Mouse (Mus musculus) bone marrow macrophage, adult 2 months (primary cell): ENCODE results near the gene Polr3k. TPM values are rescaled to one million over a fixed set of nuclear protein-coding genes. Genes with fewer than 3 reads are reported as not detected.

Experiments used
- H3K27ac ChIP-seq: 2 replicates; pipeline ENCODE4 v1.5.1; 2012; ENCODE audit warnings: low read depth, low read length; ENCODE audit not compliant: insufficient read depth
- H3K4me1 ChIP-seq: 2 replicates; pipeline ENCODE4 v1.6.1; 2012; ENCODE audit warnings: low read length; ENCODE audit not compliant: control insufficient read depth, insufficient read depth
- H3K4me3 ChIP-seq: 2 replicates; pipeline ENCODE4 v1.5.1; 2012; ENCODE audit warnings: mild to moderate bottlenecking, low read length, moderate library complexity; ENCODE audit not compliant: insufficient read depth
- CTCF ChIP-seq: IDR thresholded peaks from 2 replicates; pipeline ENCODE4 v1.5.1; 2012; ENCODE audit warnings: low read depth, mild to moderate bottlenecking, low read length, moderate library complexity
- POLR2A ChIP-seq: IDR thresholded peaks from 2 replicates; pipeline ENCODE4 v1.6.1; 2012; ENCODE audit warnings: mild to moderate bottlenecking, low read depth, low read length, borderline replicate concordance
- polyA plus RNA-seq: library from polyadenylated mRNA; stranded (reverse); fragments of >200 nt; gene quantifications from 2 replicates; pipeline ENCODE4 v1.2.4, GENCODE M21; 2012; ENCODE audit not compliant: missing spikeins, insufficient read depth, insufficient read length

Gene Polr3k
- polyA plus RNA-seq: 15.7 and 16.6 TPM in 2 replicates

DNA sequence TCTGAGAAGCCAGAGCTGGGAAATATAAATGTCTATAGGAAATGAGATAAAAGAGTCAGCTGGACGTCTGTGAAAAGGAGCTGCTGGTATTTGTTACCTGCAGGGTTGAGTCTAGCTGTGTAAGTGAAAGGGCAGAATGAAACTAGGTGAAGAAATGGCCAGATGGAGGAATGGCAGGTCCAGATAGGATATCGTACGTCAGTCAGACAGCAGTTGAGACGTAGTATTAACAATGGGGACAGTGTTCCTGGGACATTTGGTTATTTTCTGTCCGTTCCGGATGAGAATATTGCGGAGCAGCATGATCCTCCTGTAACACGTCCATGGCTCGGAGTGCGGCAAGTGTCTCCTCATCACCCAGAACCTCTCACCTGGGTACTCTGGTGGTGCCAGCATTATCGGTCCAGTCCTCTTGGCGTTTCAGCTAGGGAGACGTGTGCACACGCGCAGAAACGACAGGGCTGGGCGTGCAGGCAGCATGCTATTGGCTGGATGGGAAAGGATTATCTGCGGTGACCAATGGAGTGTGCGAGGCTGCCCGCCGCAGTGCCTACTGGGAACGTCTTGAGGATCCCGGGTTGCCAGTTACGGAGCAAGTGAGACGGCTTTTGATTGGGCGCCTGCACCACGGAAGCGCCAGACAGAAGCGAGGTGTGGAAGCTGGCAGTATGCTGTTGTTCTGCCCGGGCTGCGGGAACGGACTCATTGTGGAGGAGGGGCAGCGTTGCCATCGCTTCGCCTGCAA, at the start of gene Polr3k:
Polr3k (plus strand) TSS at position 547 of the 745 bp plus-strand sequence.
- peaks cover 4% of the 10 kb centered on the region; the same call in 1 of the 2 replicates for H3K4me1 ChIP-seq
- H3K27ac ChIP-seq: peak within 1 kb of the TSS; percentile 43; the same call in 1 of the 2 replicates
- TF ChIP-seq POLR2A (peak; percentile 83; the same call in 1 of the 2 replicates), CTCF (no peak)
- peak within 1 kb of the TSS; percentile 83 for H3K4me3 ChIP-seq

DNA sequence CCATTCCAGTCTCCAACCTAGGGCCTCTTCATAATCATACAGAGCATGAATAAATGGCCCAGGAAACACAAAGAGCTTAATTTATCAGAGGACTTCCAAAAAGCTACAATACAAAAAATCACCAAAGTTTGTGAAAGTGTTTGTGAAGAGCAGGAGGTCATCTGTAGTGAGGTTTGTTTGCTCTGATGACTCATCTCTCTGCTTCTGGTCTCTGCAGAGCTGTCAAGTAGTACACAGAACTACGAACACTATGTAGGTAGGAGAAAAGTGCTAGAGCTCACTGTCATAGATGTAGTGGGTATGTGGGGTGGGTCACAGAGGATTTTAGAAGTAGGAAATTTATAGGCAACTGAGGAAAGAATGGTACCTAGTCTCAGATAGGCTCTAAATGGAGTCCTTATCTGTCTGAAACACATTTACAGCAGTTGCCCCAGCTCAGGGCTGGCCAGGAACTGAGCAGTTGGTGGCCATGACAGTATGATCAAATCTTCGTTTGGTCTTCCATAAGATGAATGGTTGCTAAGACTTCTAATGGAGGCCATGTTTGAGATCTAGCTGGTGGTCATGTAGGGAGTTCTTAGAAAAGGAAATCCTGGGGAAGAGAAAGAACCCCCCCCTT, 35.0 kb upstream of the Polr3k start:
- no peak overlapping the region for H3K27ac ChIP-seq
- H3K4me1 ChIP-seq: no peaks in the 10 kb centered on the region
- no peak overlapping the region for H3K4me3 ChIP-seq
- no peak for TF ChIP-seq POLR2A
- TF ChIP-seq CTCF: no peak

DNA sequence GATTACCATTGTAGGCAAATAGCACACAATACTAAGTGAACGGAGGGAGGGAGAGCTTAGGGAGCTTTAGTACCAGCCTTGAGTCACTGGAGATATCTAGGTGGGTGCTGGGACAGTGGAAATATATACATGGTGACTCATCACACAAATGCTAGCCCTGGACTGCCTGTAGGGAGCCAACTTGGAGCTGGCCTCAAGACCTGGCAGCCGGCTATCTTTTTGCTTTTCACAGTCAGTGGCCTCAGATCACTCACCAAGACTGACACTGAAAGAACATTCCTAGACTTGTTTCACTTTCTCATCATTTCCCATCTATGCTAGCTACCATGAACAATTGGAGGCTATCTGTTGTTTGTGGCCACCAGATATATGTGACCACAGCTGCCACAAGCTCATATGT, 31.4 kb upstream of the Polr3k start:
- H3K4me3 ChIP-seq: no peak overlapping the region
- H3K27ac ChIP-seq: no peak overlapping the region
- TF ChIP-seq POLR2A (no peak), CTCF (no peak)
- peaks cover 3% of the 10 kb centered on the region for H3K4me1 ChIP-seq

DNA sequence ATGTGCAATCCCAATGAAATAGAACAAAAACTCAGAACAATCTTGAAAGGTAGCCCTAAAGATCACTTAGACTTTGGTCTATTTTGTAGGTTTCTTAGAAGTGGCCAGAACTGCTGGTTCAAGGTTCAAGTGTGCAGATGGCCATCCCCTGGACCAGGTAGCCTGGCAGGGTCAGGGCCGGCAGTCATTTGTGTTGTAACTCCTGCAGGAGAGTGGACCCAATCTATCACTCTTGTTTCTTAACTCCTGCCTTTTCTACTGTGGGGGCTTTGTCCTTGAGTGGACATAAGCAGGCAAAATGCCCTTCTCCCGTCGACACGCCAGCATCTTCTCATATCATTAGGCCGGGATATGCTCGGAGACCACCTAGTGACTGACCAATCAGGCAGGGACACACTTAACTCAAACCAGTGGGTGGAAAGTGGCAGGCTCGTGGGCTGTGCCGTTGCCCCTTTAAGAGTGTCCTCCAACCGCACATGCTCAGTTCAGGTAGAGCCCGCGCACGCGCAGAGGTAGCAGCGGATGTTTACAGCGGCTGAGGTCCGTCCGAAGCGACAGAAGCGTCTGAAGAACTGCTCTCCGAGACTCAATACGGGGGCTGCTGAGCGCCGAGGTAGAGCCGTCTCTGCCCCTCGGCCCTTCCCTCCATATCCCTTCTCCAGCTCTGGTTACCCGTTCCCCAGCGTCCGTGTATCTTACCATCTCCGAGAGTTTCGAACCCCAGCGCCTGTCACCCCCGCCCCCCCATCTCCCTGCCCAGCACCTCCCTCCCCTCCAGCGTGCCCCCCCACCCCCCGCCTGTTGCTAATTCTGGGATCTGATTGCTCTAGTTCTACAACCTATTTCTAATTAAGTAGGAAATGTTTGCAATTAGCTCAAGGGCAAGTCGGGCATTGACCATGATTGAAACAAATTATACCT, 26.5 kb upstream of the Polr3k start, which contains the start of gene Pcmtd2:
Pcmtd2 (plus strand) TSS at position 483 of the 921 bp plus-strand sequence.
- Histone ChIP-seq H3K4me3 (peak within 1 kb of the TSS; percentile 81), H3K27ac (no peak within 1 kb of the TSS), H3K4me1 (peaks cover 8% of the 10 kb centered on the region)
- TF ChIP-seq CTCF (no peak), POLR2A (no peak)

DNA sequence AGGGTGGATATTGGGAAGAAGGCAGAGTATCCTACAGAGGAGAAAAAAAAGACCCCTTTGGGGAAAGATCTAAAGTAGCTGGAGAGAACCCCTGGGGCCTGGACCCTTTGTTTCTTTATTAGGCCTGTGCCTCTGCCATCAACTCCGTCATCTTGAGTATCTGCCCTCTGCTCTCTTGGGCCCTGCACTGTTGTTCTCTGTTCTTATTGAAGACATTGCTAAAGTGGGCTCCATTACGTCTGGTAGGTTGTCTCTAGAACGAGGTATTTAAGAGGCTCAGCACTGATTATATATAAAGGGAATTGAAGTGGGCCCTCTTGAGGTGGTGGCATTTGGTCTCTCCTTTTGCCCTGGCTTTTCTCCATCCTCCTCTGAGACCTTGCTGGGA, 25.9 kb upstream of the Polr3k start:
- TF ChIP-seq CTCF: no peak
- no peak for TF ChIP-seq POLR2A
- Histone ChIP-seq H3K4me1 (peaks cover 8% of the 10 kb centered on the region), H3K4me3 (peak overlapping the region; percentile 81), H3K27ac (no peak overlapping the region)

DNA sequence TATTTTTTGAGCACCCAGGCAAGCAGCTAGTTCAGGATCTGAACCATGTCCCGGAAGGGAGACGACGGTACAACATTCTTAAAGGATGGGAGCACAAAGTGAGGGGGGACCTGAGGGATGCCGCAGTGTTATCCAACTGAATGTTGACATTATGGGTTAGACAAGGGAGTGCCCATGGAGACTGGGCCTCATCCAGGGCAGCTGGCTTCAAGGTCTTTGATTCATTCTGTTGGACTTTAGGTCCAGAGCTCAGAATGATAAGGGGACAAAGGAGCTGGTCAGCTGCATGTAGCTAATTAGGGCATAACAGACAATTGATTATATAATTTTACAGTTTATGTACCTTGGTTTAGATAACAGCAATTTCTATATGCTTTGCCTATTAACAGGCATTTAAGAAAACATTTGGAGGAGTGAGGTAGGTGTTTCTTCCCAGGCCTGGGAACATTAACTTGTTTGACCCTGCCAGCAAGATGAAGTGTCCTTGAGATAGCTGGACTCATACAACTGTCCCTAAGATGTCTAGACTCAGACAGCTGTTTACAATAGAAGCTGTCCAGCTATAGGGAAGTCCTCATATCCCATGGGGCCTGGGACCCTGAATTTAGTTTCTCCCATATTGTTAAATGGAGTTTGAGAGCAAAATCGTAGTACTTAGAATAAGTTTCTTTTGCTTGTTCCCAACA, 18.3 kb upstream of the Polr3k start:
- H3K4me3 ChIP-seq: no peak overlapping the region
- no peak overlapping the region for H3K27ac ChIP-seq
- TF ChIP-seq CTCF (no peak), POLR2A (no peak)
- H3K4me1 ChIP-seq: no peaks in the 10 kb centered on the region

DNA sequence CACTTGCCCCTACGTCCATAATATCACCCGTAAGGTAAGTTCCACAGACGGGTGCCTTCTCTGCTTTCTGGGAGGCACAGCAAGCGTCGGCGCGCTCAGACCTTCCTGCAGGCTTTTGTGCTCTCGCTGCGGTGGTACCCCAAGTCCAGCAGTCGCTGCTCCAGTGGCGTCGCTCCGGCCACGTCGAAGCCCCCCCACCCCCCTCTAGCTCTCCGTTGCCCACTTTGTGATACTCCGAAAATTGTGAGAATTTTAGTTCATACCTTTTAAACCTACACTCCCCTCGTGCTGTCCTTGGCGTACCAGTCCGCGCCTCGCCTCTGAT, 361 bp downstream of the Polr3k start:
- Histone ChIP-seq H3K4me1 (peaks cover 4% of the 10 kb centered on the region; the same call in 1 of the 2 replicates), H3K4me3 (peak overlapping the region; percentile 80), H3K27ac (peak overlapping the region; percentile 43; the same call in 1 of the 2 replicates)
- no peak for TF ChIP-seq POLR2A
- no peak for TF ChIP-seq CTCF

DNA sequence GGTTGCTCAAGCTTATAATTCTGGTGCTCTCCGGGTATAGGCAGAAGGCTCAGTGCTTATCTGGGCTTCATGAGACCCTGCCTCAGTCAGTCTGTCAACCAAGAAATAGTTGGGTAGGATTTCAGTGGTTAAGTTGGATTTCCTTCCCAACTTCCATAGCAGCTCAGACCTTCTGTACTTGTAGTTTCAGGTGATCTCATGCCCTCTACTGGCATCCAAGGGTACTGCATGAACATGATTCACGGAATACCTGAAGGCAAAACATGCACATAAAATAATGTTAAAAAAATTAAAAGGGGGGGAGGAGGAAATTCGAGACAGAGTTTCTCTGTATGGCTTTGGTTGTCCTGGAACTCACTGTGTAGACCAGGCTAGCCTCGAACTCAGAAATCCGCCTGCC, 2.8 kb downstream of the Polr3k start:
- Histone ChIP-seq H3K27ac (no peak overlapping the region), H3K4me3 (no peak overlapping the region)

DNA sequence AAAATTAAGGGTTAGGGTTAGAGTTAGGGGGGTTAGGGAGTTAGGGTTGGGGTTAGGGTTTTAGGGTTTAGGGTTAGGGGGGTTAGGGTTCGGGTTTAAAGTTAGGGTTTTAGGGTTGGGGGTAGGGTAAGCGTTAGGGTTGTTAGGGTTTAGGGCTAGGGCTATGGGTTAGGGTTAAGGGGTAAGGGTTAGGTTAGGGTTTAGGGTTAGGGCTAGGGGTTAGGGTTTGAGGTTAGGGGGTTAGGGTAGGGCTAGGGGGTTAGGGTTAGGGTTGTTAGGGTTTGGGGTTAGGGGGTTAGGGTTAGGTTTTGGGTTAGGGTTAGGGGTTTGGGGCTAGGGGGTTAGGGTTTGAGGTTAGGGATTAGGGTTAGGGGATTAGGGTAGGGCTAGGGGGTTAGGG, 6.9 kb downstream of the Polr3k start:
- Histone ChIP-seq H3K27ac (no peak overlapping the region), H3K4me1 (no peaks in the 10 kb centered on the region), H3K4me3 (no peak overlapping the region)
- TF ChIP-seq POLR2A (no peak), CTCF (no peak)

More for the DNA sequence above, 2.8 kb downstream of the Polr3k start:
- H3K4me1 ChIP-seq: peaks cover 4% of the 10 kb centered on the region; the same call in 1 of the 2 replicates
- TF ChIP-seq POLR2A (no peak), CTCF (no peak)
